Mouse (Mus musculus) right cerebral cortex, postnatal 36 days (tissue): ENCODE results near the gene Inpp5f.
"Not testable (repeated sequence)": the region's sequence is repeated elsewhere in the genome, so short reads cannot be mapped to it uniquely, and the experiment has no call there.

Source experiments
- DNase-seq, 2 experiments: peaks; one replicate each; pipeline ENCODE4 v3.0.0; 2022; ENCODE audit warnings: low spot score in 2 of 2, mixed read lengths in 1 of 2

Inpp5f gene

GRCm38 (mm10) chr7:128610897-128611798 is at the start of gene Inpp5f:
Gene Inpp5f (plus strand): TSS chr7:128611328.
- DNase-seq: peak; percentile 92 to 97

- DNase-seq: no peak
Measured at GRCm38 (mm10) chr7:128563373-128563772, 47.8 kb upstream of the Inpp5f start.

- DNase-seq: no peak
Measured at GRCm38 (mm10) chr7:128566311-128566710, 44.8 kb upstream of the Inpp5f start.

GRCm38 (mm10) chr7:128567561-128568244 is 43.4 kb upstream of the Inpp5f start:
- no peak for DNase-seq

- not testable (repeated sequence) for DNase-seq
Measured at GRCm38 (mm10) chr7:128569429-128569828, 41.7 kb upstream of the Inpp5f start.

- DNase-seq: no peak
Measured at GRCm38 (mm10) chr7:128569987-128570656, 41.0 kb upstream of the Inpp5f start.

GRCm38 (mm10) chr7:128570657-128571056 is 40.5 kb upstream of the Inpp5f start:
- not testable (repeated sequence) for DNase-seq

GRCm38 (mm10) chr7:128572030-128572429 is 39.1 kb upstream of the Inpp5f start:
- no peak for DNase-seq

- no peak for DNase-seq
Measured at GRCm38 (mm10) chr7:128575211-128575610, 35.9 kb upstream of the Inpp5f start.

GRCm38 (mm10) chr7:128575794-128576193 is 35.3 kb upstream of the Inpp5f start:
- no peak for DNase-seq

- DNase-seq: no peak
Measured at GRCm38 (mm10) chr7:128577607-128578006, 33.5 kb upstream of the Inpp5f start.

- no peak for DNase-seq
Measured at GRCm38 (mm10) chr7:128578199-128578945, 32.8 kb upstream of the Inpp5f start.

- DNase-seq: no peak
Measured at GRCm38 (mm10) chr7:128579381-128579780, 31.7 kb upstream of the Inpp5f start.

GRCm38 (mm10) chr7:128580318-128580717 is 30.8 kb upstream of the Inpp5f start:
- no peak for DNase-seq

- DNase-seq: no peak
Measured at GRCm38 (mm10) chr7:128581864-128582484, 29.2 kb upstream of the Inpp5f start.

GRCm38 (mm10) chr7:128583213-128583948 is 27.7 kb upstream of the Inpp5f start:
- peak; percentile 79 to 87 for DNase-seq

- DNase-seq: no peak
Measured at GRCm38 (mm10) chr7:128587334-128587933, 23.7 kb upstream of the Inpp5f start.

GRCm38 (mm10) chr7:128591345-128592084 is 19.6 kb upstream of the Inpp5f start:
- DNase-seq: no peak
